Mouse (Mus musculus): ENCODE measurements around the gene Gnptab. TPM values are rescaled to one million over a fixed set of nuclear protein-coding genes. Genes with fewer than 3 reads are reported as not detected.

The Gnptab gene
- polyA plus RNA-seq, 1 experiment: 14.3 TPM

DNA sequence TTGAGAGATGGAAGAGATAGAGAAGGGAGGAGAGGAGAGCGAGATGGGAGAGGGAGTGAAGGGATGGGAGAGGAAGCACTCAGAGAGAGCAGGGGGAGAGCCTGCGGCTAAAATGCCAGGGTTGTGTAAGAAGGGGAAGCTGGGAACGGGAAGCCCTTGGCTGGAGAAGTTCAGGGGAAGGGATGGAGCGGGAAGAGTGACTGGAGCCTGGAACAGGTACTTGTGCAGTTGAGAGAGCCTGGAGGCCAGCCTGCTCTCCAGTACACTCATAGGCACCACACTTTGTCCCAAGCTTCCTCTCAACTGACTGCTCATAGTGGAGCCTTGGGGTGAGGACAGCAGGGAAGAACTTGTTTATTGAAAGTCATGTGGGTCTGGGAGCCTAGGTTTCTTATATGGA is 4.5 kb downstream of the Gnptab start:
- WGBS: 69% methylated on average over 4 of the region's 4 CpGs
- Histone ChIP-seq H3K27me3 (ENCODE audit: control insufficient read depth, insufficient read depth, low read length) (no peaks in the 10 kb centered on the region), H3K36me3 (ENCODE audit: control insufficient read depth, insufficient read depth, low read length) (no peaks in the 10 kb centered on the region), H3K4me1 (replicated peaks; ENCODE audit: control insufficient read depth, insufficient read depth, low read length) (peaks cover 12% of the 10 kb centered on the region), H3K4me3 (ENCODE audit: control insufficient read depth, insufficient read depth, low read length) (no peak overlapping the region), H3K27ac (ENCODE audit: control insufficient read depth, insufficient read depth, low read length) (no peak overlapping the region)
- no peak for TF ChIP-seq POLR2A (IDR thresholded peaks at IDR 0.05; ENCODE audit: control insufficient read depth, extremely low read depth, insufficient read depth, low read length, poor library complexity)
- no peak for TF ChIP-seq CTCF (IDR thresholded peaks at IDR 0.05; ENCODE audit: borderline replicate concordance, control insufficient read depth, extremely low read depth, insufficient read depth, low read length, poor library complexity)
- DNase-seq: no peak

DNA sequence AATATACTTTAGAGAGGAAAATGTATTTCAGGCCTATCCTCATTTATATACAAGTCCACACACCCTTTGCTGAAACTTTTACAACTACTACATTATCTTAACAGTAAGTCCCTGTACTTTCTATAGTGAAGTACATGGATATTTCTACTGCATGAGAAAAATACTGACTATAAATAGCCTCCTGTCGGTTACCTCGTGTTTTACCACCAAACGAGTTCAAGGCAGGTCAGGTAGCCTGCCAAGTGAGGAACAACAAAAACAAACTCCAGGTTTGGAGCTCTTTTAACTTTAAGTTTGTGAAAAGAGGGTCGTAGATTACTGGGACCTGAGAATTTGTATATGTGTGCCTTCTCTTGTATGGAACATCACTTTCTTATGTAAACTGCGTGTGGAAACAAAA is 5.1 kb downstream of the Gnptab start:
- WGBS: 14% methylated on average over 5 of the region's 5 CpGs
- TF ChIP-seq POLR2A (IDR thresholded peaks at IDR 0.05; ENCODE audit: control insufficient read depth, extremely low read depth, insufficient read depth, low read length, poor library complexity): no peak
- no peak for TF ChIP-seq CTCF (IDR thresholded peaks at IDR 0.05; ENCODE audit: borderline replicate concordance, control insufficient read depth, extremely low read depth, insufficient read depth, low read length, poor library complexity)
- DNase-seq: no peak
- no peaks in the 10 kb centered on the region for H3K27me3 ChIP-seq (ENCODE audit: control insufficient read depth, insufficient read depth, low read length)
- peaks cover 17% of the 10 kb centered on the region for H3K4me1 ChIP-seq (replicated peaks; ENCODE audit: control insufficient read depth, insufficient read depth, low read length)
- H3K4me3 ChIP-seq (ENCODE audit: control insufficient read depth, insufficient read depth, low read length): no peak overlapping the region
- no peak overlapping the region for H3K27ac ChIP-seq (ENCODE audit: control insufficient read depth, insufficient read depth, low read length)
- H3K36me3 ChIP-seq (ENCODE audit: control insufficient read depth, insufficient read depth, low read length): no peaks in the 10 kb centered on the region

DNA sequence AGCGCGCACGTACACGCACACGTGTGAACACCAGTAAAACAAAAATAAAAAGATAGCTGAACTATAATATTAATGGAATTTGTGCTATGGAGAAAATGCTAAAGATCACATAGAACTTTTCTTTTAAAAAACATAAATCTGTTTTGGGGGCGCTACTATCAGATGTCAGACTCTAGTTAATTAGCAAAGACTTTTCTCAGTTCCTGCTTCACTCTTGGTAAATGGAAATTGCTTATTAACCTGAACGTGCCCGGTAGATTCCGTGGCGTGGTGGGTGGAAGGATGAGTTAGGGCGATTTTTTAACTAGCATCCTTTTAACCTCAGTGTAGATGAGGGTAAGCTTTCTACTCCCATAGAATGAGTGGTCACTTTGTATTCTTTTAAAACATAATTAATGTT is 6.4 kb downstream of the Gnptab start:
- Histone ChIP-seq H3K4me1 (replicated peaks; ENCODE audit: control insufficient read depth, insufficient read depth, low read length) (peaks cover 22% of the 10 kb centered on the region), H3K36me3 (ENCODE audit: control insufficient read depth, insufficient read depth, low read length) (no peaks in the 10 kb centered on the region), H3K4me3 (ENCODE audit: control insufficient read depth, insufficient read depth, low read length) (no peak overlapping the region), H3K27me3 (ENCODE audit: control insufficient read depth, insufficient read depth, low read length) (no peaks in the 10 kb centered on the region), H3K27ac (ENCODE audit: control insufficient read depth, insufficient read depth, low read length) (no peak overlapping the region)
- DNase-seq: no peak
- 88% methylated on average over 11 of the region's 11 CpGs for WGBS
- TF ChIP-seq CTCF (IDR thresholded peaks at IDR 0.05; ENCODE audit: borderline replicate concordance, control insufficient read depth, extremely low read depth, insufficient read depth, low read length, poor library complexity): no peak
- TF ChIP-seq POLR2A (IDR thresholded peaks at IDR 0.05; ENCODE audit: control insufficient read depth, extremely low read depth, insufficient read depth, low read length, poor library complexity): no peak

- WGBS: 77% methylated on average over 6 of the region's 6 CpGs
- DNase-seq: no peak
- no peak overlapping the region for H3K4me3 ChIP-seq (ENCODE audit: control insufficient read depth, insufficient read depth, low read length)
- no peak overlapping the region for H3K27ac ChIP-seq (ENCODE audit: control insufficient read depth, insufficient read depth, low read length)
- TF ChIP-seq POLR2A (IDR thresholded peaks at IDR 0.05; ENCODE audit: control insufficient read depth, extremely low read depth, insufficient read depth, low read length, poor library complexity) (no peak), CTCF (IDR thresholded peaks at IDR 0.05; ENCODE audit: borderline replicate concordance, control insufficient read depth, extremely low read depth, insufficient read depth, low read length, poor library complexity) (no peak)
- H3K4me1 ChIP-seq (replicated peaks; ENCODE audit: control insufficient read depth, insufficient read depth, low read length): peaks cover 27% of the 10 kb centered on the region
- H3K27me3 ChIP-seq (ENCODE audit: control insufficient read depth, insufficient read depth, low read length): no peaks in the 10 kb centered on the region
- H3K36me3 ChIP-seq (ENCODE audit: control insufficient read depth, insufficient read depth, low read length): no peaks in the 10 kb centered on the region
Measured at GRCm38 (mm10) chr10:88385758-88386157, 6.8 kb downstream of the Gnptab start.

GRCm38 (mm10) chr10:88386251-88386650 is 7.3 kb downstream of the Gnptab start:
- no peak overlapping the region for H3K4me3 ChIP-seq (ENCODE audit: control insufficient read depth, insufficient read depth, low read length)
- H3K27ac ChIP-seq (ENCODE audit: control insufficient read depth, insufficient read depth, low read length): no peak overlapping the region
- H3K4me1 ChIP-seq (replicated peaks; ENCODE audit: control insufficient read depth, insufficient read depth, low read length): peaks cover 27% of the 10 kb centered on the region
- no peak for DNase-seq
- no peak for TF ChIP-seq CTCF (IDR thresholded peaks at IDR 0.05; ENCODE audit: borderline replicate concordance, control insufficient read depth, extremely low read depth, insufficient read depth, low read length, poor library complexity)
- no peak for TF ChIP-seq POLR2A (IDR thresholded peaks at IDR 0.05; ENCODE audit: control insufficient read depth, extremely low read depth, insufficient read depth, low read length, poor library complexity)
- WGBS: 68% methylated on average over 6 of the region's 6 CpGs
- no peaks in the 10 kb centered on the region for H3K36me3 ChIP-seq (ENCODE audit: control insufficient read depth, insufficient read depth, low read length)
- H3K27me3 ChIP-seq (ENCODE audit: control insufficient read depth, insufficient read depth, low read length): no peaks in the 10 kb centered on the region

DNA sequence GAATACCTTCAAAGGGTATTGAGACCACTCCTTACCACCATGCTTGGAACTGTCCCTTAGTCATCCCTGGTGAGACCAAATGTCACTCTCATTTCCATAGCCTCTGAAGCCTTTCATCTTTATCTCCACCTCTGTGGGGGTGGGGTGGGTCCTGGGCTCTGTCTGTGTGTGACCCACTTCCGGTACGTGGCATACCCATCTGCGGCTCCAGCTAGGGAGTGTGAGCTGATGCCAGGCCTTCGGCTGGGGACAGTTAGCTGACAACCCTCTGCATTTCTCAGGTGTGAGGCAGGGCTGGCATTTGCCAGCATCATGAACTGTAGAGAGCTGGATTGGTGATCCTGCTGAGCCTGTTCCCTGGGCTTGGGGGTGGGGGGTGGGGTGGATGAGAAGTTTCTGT is 10.6 kb downstream of the Gnptab start:
- H3K27ac ChIP-seq (ENCODE audit: control insufficient read depth, insufficient read depth, low read length): peak overlapping the region; percentile 80
- H3K36me3 ChIP-seq (ENCODE audit: control insufficient read depth, insufficient read depth, low read length): no peaks in the 10 kb centered on the region
- peaks cover 20% of the 10 kb centered on the region for H3K4me1 ChIP-seq (replicated peaks; ENCODE audit: control insufficient read depth, insufficient read depth, low read length)
- peak overlapping the region; percentile 35 for H3K4me3 ChIP-seq (ENCODE audit: control insufficient read depth, insufficient read depth, low read length)
- TF ChIP-seq POLR2A (IDR thresholded peaks at IDR 0.05; ENCODE audit: control insufficient read depth, extremely low read depth, insufficient read depth, low read length, poor library complexity) (peak; percentile 48; the same call in 1 of the 2 replicates), CTCF (IDR thresholded peaks at IDR 0.05; ENCODE audit: borderline replicate concordance, control insufficient read depth, extremely low read depth, insufficient read depth, low read length, poor library complexity) (no peak)
- WGBS: 2% methylated on average over 4 of the region's 4 CpGs
- H3K27me3 ChIP-seq (ENCODE audit: control insufficient read depth, insufficient read depth, low read length): no peaks in the 10 kb centered on the region
- peak; percentile 79 for DNase-seq
